Mouse (Mus musculus) lung, postnatal 0 days (tissue): ENCODE data around the gene Adgre5. TPM values are rescaled to one million over a fixed set of nuclear protein-coding genes. Genes with fewer than 3 reads are reported as not detected.

ENCODE experiments used
- ATAC-seq: fragments of 200-750 bp; cut with Nextera tagmentation; 2 replicates; pipeline ENCODE4 v1.8.0; 2017; ENCODE audit warnings: moderate library complexity
- DNase-seq: peaks from one replicate; pipeline ENCODE4 v3.0.0-alpha.2; 2016; ENCODE audit warnings: low spot score
- H3K27ac ChIP-seq: fragments of 300-500 bp; sonication (generic); 2 replicates; pipeline ENCODE4 v1.5.1; 2014; ENCODE audit warnings: antibody characterized with exemption, mild to moderate bottlenecking, low read length, mixed read lengths
- H3K27me3 ChIP-seq: fragments of 300-500 bp; sonication (generic); replicated peaks from 2 replicates; pipeline ENCODE4 v1.6.1; 2014; ENCODE audit warnings: low read length, mixed read lengths; ENCODE audit not compliant: insufficient read depth
- H3K36me3 ChIP-seq: fragments of 300-500 bp; sonication (generic); 2 replicates; pipeline ENCODE4 v1.6.1; 2014; ENCODE audit warnings: low read length, mixed read lengths; ENCODE audit not compliant: insufficient read depth
- H3K4me1 ChIP-seq: fragments of 300-500 bp; sonication (generic); 2 replicates; pipeline ENCODE4 v1.6.1; 2014; ENCODE audit warnings: antibody characterized with exemption, low read depth, low read length, mixed read lengths; ENCODE audit not compliant: insufficient read depth
- H3K4me2 ChIP-seq: fragments of 300-500 bp; sonication (generic); replicated peaks from 2 replicates; pipeline ENCODE4 v1.6.1; 2014; ENCODE audit warnings: low read depth, mild to moderate bottlenecking, low read length, moderate library complexity, mixed read lengths
- H3K4me3 ChIP-seq: fragments of 300-500 bp; sonication (generic); 2 replicates; pipeline ENCODE4 v1.5.1; 2014; ENCODE audit warnings: low read depth, low read length
- H3K9ac ChIP-seq: fragments of 300-500 bp; sonication (generic); replicated peaks from 2 replicates; pipeline ENCODE4 v1.6.1; 2014; ENCODE audit warnings: low read depth, mild to moderate bottlenecking
- H3K9me3 ChIP-seq: fragments of 300-500 bp; sonication (generic); 2 replicates; pipeline ENCODE4 v1.6.1; 2016; ENCODE audit warnings: low read length, mixed read lengths
- CTCF ChIP-seq: IDR thresholded peaks from 2 replicates; pipeline ENCODE4 v1.5.1; 2016; ENCODE audit warnings: antibody characterized with exemption, mild to moderate bottlenecking
- EP300 ChIP-seq: IDR thresholded peaks from 2 replicates; pipeline ENCODE4 v1.6.1; 2016; ENCODE audit warnings: antibody characterized with exemption, mild to moderate bottlenecking, control low read depth
- WGBS: fragments of 180-500 bp; shearing (Covaris S2); extraction: QIAGEN DNeasy Blood & Tissue Kit; methylation state at CpG from one replicate; pipeline ENCODE4 v1.1.7; 2014; 5-methylcytosine and 5-hydroxymethylcytosine counted together
- polyA plus RNA-seq: library from polyadenylated mRNA; unstranded; fragments of >200 nt; fragmentation: Nextera tagmentation; extraction: Ambion mirVana; gene quantifications from 2 replicates; pipeline ENCODE4 v1.2.1, GENCODE M21; 2015

Gene Adgre5
- polyA plus RNA-seq, 1 experiment from 2014 or later, result 145 TPM

DNA sequence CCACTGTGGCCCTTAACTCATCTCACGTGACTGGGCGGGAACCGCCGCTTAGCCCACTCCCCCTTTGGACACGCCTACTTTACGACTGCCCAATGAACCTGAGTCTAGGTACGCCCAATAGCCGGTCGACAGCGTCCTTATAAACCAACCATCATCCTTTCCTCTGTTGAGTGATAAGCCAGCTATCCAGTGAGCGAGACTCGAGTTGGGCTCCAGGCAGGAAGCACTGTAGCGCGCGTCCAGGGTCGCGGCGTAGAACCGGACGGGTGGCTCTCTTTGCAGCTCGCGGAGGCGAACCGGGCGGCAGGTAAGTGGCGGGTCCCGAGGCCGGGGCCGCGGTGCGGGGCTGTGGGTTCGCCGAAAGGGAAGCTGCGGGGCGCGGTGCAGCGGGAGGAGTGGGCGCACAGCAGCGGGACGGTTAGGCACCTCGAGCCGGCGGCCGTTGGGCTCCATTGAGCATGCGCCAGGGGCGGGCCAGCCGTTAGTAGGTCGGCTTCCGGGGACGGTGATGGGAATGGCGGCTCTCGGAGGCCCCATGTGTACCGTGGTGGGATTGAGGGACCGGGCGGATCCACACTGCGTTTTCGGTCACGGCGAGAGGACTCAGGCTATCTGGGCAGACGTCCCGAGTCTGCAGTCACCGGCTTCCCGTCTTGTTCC, 26.0 kb downstream of the Adgre5 start, which contains the start of gene Ddx39:
Gene Ddx39 (plus strand): TSS at position 147 of the 660 bp plus-strand sequence.
- 2% methylated on average over 63 of the region's 63 CpGs for WGBS
- Histone ChIP-seq H3K9ac (peak within 1 kb of the TSS; percentile 50), H3K9me3 (no peaks in the 10 kb centered on the region), H3K36me3 (peaks cover 5% of the 10 kb centered on the region; the same call in 1 of the 2 replicates), H3K27ac (peak within 1 kb of the TSS; percentile 75), H3K27me3 (no peaks in the 10 kb centered on the region), H3K4me3 (peak within 1 kb of the TSS; percentile 58), H3K4me2 (peak within 1 kb of the TSS; percentile 81), H3K4me1 (no peaks in the 10 kb centered on the region)
- DNase-seq, result peak; percentile 100
- peak; percentile 19; the same call in 1 of the 2 replicates for TF ChIP-seq CTCF
- no peak for TF ChIP-seq EP300
- peak; percentile 99 for ATAC-seq

DNA sequence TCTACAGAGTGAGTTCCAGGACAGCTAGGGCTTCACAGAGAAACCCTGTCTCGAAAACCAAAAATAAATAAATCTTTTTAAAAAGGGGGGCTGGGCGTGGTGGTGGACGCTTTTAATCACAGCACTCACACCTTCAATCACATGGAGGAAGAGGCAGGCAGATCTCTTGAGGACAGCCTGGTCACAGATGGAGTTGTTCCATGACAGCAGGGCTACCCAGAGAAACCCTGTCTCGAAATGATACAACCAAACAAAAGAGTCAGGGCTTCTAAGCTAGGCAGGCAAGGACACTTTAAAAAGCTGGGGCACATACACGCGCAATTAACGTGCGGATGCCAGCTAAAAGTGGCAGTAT, 26.5 kb downstream of the Adgre5 start:
- Histone ChIP-seq H3K4me3 (no peak overlapping the region), H3K27me3 (no peaks in the 10 kb centered on the region), H3K27ac (no peak overlapping the region), H3K4me2 (no peak overlapping the region; the same call in 1 of the 2 replicates), H3K9me3 (no peaks in the 10 kb centered on the region), H3K4me1 (no peaks in the 10 kb centered on the region), H3K36me3 (no peaks in the 10 kb centered on the region), H3K9ac (no peak overlapping the region)
- no peak for DNase-seq
- ATAC-seq, result no peak
- no peak for TF ChIP-seq CTCF
- TF ChIP-seq EP300, result peak; percentile 20; the same call in 1 of the 2 replicates
- 15% methylated on average over 8 of the region's 8 CpGs for WGBS

DNA sequence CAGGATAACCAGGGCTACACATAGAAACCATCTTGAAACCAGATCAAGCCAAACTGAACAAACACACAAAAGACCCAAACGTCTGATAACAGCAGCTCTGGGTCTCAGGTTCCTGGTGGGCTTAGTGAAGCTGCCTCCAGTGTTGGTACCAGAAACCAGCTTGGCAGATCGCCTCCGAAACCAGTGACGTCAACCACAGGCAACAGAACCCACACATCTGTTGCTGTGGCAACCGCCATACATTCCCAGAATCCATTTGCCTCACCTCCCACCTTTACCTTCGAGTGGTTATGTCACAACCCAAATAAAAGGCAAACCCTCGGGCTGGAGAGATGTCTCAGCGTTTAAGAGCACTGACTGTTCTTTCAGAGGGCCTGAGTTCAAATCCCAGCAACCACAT, 33.6 kb downstream of the Adgre5 start:
- DNase-seq (no peak), ATAC-seq (no peak)
- no peak overlapping the region for H3K9ac ChIP-seq
- no peaks in the 10 kb centered on the region for H3K4me1 ChIP-seq
- H3K27me3 ChIP-seq, result no peaks in the 10 kb centered on the region
- no peak overlapping the region for H3K27ac ChIP-seq
- no peaks in the 10 kb centered on the region for H3K36me3 ChIP-seq
- H3K4me3 ChIP-seq, result no peak overlapping the region
- TF ChIP-seq EP300, result no peak
- no peak for TF ChIP-seq CTCF
- no peaks in the 10 kb centered on the region for H3K9me3 ChIP-seq
- no peak overlapping the region for H3K4me2 ChIP-seq
- 57% methylated on average over 8 of the region's 8 CpGs for WGBS

DNA sequence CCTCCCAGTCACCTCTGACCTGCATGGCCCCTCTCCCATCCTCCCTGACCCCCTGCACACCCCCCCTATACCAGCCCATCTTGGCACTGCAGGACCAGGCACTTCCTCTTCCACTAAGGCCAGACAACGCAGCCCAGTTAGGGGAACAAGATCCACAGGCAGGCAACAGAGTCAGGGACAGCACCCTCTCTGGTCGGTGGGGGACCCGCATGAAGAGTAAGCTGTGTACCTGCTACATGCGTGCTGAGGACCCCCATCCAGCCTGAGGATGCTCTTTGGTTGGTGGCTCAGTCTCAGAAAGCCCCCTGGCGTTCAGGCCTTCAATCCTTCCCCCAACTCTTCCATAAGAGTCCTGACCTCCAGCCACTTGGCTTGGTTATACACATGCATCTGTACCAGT, 34.7 kb downstream of the Adgre5 start:
- Histone ChIP-seq H3K36me3 (no peaks in the 10 kb centered on the region), H3K9me3 (no peaks in the 10 kb centered on the region), H3K4me1 (no peaks in the 10 kb centered on the region), H3K27me3 (no peaks in the 10 kb centered on the region), H3K4me2 (no peak overlapping the region), H3K4me3 (no peak overlapping the region), H3K9ac (no peak overlapping the region), H3K27ac (no peak overlapping the region)
- WGBS, result 58% methylated on average over 5 of the region's 5 CpGs
- ATAC-seq, result no peak
- TF ChIP-seq CTCF, result no peak
- TF ChIP-seq EP300, result no peak
- no peak for DNase-seq

DNA sequence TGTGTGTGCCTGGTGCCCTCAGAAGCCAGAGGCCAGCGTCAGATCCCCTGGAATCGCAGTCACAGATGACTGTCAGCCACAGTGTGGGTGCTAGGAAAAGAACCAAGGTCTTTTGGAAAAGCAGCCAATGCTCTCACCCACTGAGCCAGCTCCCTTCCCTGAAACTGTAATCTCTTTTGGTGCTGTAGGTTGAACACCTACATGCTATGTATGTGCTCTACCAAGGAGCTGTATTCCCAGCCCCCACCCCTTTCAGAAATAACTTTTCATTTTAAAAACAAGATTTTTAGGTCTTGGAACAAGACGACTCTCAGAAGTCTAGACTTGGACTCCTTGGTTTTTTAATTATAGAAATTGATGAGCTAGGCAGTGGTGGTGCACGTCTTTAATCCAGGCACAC, 37.7 kb downstream of the Adgre5 start:
- TF ChIP-seq CTCF (no peak), EP300 (no peak)
- Histone ChIP-seq H3K27ac (no peak overlapping the region), H3K9me3 (no peaks in the 10 kb centered on the region), H3K36me3 (no peaks in the 10 kb centered on the region), H3K9ac (no peak overlapping the region), H3K4me1 (peaks cover 4% of the 10 kb centered on the region; the same call in 1 of the 2 replicates), H3K27me3 (no peaks in the 10 kb centered on the region), H3K4me2 (no peak overlapping the region), H3K4me3 (no peak overlapping the region)
- WGBS, result 76% methylated on average over 4 of the region's 4 CpGs
- no peak for DNase-seq
- no peak for ATAC-seq

DNA sequence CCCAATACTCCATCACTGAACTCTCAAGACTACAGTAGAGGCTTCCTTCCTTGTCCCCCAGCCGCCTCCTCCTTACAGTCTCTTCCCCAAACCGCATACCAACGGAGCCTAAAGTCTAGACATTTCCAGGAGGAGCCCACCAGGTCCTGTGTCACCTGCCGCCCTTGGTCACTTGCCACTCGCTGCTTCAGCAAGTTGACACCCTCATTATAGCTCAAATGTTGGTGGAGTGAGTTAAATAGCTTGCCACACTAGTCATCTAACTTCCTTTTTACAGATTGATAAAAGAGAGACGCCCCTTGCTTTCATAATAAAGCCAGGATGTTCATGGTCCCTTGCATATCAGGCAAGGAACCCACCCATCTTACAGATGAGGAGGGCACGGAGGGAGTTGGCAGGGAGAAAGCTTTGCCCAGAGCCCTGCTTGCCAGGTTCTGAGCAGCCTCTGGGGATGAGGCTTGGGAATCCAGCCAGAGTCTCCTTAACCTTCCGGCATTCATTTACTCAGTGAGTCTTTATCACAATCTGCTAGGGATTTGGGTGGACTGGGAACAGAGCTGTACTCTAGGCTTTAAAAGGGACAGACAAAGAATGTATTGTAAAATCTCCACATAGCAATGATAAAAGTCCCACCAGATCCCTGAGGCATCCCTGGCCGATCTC, 40.6 kb downstream of the Adgre5 start:
- no peak overlapping the region for H3K4me3 ChIP-seq
- no peaks in the 10 kb centered on the region for H3K36me3 ChIP-seq
- no peak for ATAC-seq
- no peak for DNase-seq
- H3K27ac ChIP-seq, result no peak overlapping the region
- H3K4me1 ChIP-seq, result peaks cover 24% of the 10 kb centered on the region; the same call in 1 of the 2 replicates
- no peaks in the 10 kb centered on the region for H3K27me3 ChIP-seq
- H3K9me3 ChIP-seq, result no peaks in the 10 kb centered on the region
- TF ChIP-seq EP300 (no peak), CTCF (no peak)
- no peak overlapping the region for H3K4me2 ChIP-seq
- 68% methylated on average over 9 of the region's 9 CpGs for WGBS
- no peak overlapping the region for H3K9ac ChIP-seq
